Mouse (Mus musculus) cortical plate, adult 2 months (tissue): ENCODE measurements around the gene Gadd45a.

Experiments used
- CTCF ChIP-seq: fragments of 200-500 bp; IDR thresholded peaks from 2 replicates; pipeline ENCODE4 v1.5.1; 2011; ENCODE audit warnings: mild to moderate bottlenecking, control low read depth, low read length; ENCODE audit not compliant: insufficient read depth; ENCODE audit errors: extremely low read depth
- POLR2A ChIP-seq: fragments of 200-500 bp; IDR thresholded peaks from 2 replicates; pipeline ENCODE4 v1.6.1; 2011; ENCODE audit warnings: mild to moderate bottlenecking, low read length, control low read depth; ENCODE audit not compliant: insufficient read depth; ENCODE audit errors: extremely low read depth

DNA sequence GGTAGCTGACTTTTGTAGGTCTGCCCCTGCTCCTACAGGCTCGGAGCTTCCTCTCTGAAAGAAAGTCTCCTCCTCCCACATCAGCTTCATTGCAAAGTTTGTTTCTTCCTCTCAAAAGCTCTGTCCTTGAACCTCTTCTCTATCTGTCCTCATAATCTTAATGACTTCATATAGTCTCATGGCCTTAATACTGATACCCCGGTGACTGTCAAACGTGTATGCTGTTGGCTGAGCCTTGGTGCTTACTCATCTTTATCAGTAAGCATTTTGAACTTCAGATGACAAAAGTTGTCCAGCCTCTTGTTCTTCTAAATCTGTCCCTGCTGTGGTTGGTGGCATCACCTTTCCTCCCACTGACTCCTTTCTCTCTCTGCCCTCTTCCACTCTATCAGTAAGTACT, 8.2 kb upstream of the Gadd45a start:
- no peak for TF ChIP-seq CTCF
- no peak for TF ChIP-seq POLR2A
